Mouse (Mus musculus) adrenal gland, postnatal 4 days (tissue): ENCODE data around the gene Aplp2. TPM values are rescaled to one million over a fixed set of nuclear protein-coding genes. Genes with fewer than 3 reads are reported as not detected.

Source experiments
- DNase-seq, 2 experiments: peaks; one replicate each; pipeline ENCODE4 v3.0.0; 2021 to 2022; ENCODE audit warnings: low spot score in 2 of 2, mixed read lengths in 2 of 2
- total RNA-seq, 2 experiments: library from RNA; stranded (reverse); gene quantifications; 2 replicates each; pipeline ENCODE4 v1.2.3; 2021

Gene Aplp2
- total RNA-seq, 2 experiments from 2014 or later = 518 to 550 TPM

GRCm38 (mm10) chr9:31130357-31131204, 81.0 kb downstream of the Aplp2 start:
- no peak for DNase-seq

GRCm38 (mm10) chr9:31129956-31130355, 81.7 kb downstream of the Aplp2 start:
- no peak for DNase-seq

GRCm38 (mm10) chr9:31127876-31128465, 83.6 kb downstream of the Aplp2 start:
- DNase-seq = no peak

DNA sequence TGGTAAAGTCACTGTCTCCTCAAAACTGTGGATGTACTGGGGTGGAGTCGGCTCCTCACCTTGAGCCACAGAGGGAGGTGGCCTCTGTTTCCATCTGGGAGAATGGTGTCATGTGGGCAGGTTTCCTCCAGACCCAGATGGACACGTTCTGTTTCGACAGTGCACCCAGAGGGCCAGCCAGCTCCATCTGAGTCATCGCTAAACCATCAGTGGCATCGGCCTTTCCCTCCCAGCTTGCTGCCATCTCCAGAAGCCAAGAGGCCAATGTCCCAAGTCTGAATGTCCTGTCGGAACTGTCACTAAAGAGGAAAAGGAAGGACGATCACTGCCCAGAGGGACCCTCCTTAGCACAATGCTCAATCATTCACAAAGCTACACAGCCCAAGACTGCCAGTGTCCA, 85.5 kb downstream of the Aplp2 start:
- no peak for DNase-seq

DNA sequence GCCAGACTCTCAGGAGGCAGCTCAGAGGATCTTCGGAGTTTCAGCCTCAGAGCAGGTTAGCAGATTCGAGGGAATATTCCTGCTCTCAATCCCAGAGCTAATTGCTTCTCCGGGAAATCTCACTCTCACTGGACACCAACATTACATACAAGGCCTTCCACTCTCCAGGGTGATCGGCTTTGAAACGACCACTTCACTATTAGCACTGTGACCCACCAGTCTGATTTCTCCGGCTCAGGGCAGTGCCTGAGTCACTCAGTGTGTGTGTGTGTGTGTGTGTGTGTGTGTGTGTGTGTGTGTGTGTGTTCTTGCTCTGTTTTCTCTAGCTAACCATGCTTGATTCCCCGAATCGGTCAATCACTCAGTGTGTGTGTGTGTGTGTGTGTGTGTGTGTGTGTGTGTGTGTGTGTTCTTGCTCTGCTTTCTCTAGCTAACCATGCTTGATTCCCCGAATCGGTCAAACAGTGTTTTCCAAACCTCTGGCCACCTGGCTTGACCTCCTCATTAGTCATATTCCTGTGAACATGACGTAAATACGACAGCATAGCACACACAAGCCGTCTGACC, 89.1 kb downstream of the Aplp2 start:
- DNase-seq = no peak

DNA sequence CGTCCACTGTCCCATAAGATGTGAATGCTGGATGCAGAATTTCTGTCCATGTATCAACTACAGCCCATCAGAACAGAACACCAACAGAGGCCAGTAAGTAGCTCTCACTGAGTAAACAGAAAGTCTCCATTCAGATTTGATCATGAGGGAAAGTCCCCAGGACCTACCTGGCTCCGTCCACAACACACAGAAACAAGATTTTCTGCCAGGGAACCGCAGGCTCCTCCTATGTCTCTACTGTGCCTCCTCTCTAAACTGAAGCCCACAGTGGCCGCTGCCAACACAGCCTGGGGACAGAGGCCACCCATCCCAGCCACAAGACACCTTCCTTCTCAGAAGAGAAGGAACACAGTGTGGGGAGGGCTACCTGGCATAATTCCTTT, 91.1 kb downstream of the Aplp2 start:
- no peak for DNase-seq

GRCm38 (mm10) chr9:31119882-31120532, 91.6 kb downstream of the Aplp2 start:
- DNase-seq = no peak

DNA sequence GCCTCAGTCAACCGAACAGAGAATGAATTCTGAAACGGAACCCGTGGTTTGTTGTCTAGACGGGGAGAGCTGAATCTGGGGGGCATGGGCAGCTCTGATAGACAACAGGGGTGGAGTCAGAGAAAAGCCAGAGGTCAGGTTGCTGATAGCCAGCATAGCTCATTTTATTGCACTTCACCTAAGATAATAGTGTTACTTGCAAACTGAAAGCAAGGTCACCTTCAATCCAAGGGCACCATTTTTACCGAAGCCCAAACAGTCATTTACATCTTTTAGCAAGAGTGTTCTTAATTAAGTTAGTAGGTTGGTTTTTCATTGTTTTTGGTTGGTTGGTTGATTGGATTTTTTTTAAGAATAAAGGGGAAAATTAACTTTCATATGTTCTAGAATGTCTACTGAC, 92.2 kb downstream of the Aplp2 start:
- no peak for DNase-seq

- DNase-seq = no peak
These were observed 92.9 kb downstream of the Aplp2 start for GRCm38 (mm10) chr9:31118520-31119298.

GRCm38 (mm10) chr9:31117488-31117887, 94.1 kb downstream of the Aplp2 start:
- no peak for DNase-seq

DNA sequence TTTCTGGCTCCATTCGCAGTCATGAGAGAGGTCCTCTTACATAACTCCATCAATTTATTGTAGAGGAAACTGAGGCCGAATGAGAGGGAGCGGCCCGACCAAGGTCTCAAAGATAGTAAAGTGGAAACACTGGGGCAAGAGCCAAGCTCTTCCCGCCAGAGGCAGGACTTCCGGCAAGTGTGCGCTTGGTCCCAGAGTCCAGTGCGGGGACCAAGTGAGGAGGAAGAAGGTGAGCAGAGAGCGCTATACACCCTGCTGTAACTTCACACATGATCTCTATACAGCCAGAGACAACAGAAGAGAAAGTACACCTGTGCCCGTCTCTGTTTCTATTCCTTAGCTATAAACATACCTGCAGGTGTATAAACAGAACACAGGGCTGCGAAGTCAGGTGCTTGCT, 94.5 kb downstream of the Aplp2 start:
- no peak for DNase-seq

DNA sequence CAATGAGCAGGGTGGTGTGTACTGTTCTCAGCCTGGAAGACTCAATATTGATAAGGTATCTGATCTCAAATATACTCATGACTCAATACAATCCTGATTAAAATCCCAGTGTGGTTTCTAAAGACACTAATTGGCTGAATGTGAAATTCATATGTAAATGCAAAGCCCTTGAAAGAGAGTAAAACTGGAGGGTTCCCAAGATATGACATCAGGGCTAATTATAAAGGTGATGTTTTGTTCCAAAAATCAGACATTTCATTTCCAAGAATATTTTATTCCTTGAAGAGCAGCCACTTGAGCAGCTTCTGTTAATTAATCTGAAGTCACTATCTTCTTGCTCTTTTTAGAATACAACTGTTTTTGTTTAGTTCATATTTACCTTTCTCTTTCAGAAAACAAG, 96.0 kb downstream of the Aplp2 start:
- DNase-seq = no peak

- DNase-seq = no peak
These were observed 103.2 kb downstream of the Aplp2 start for GRCm38 (mm10) chr9:31108464-31108863.

Other genes starting within 250 kb of the Aplp2 start
- 10 to 100 TPM; 60.5 to 60.8 TPM for gene Zbtb44, start 181.2 kb downstream of the Aplp2 start, total RNA-seq
- gene St14, start 80.0 kb downstream of the Aplp2 start, total RNA-seq = 1 to 10 TPM in 1 of 2 experiments, under 1 TPM in 1; 0.62 to 6.8 TPM
- gene Prdm10, start 68.7 kb upstream of the Aplp2 start, total RNA-seq = 1 to 10 TPM; 9.0 to 9.3 TPM
- 10 to 100 TPM; 40.3 to 42.0 TPM for gene Nfrkb, start 174.4 kb upstream of the Aplp2 start, total RNA-seq